Mouse (Mus musculus): ENCODE results near the gene Ank2.

Ank2 gene

DNA sequence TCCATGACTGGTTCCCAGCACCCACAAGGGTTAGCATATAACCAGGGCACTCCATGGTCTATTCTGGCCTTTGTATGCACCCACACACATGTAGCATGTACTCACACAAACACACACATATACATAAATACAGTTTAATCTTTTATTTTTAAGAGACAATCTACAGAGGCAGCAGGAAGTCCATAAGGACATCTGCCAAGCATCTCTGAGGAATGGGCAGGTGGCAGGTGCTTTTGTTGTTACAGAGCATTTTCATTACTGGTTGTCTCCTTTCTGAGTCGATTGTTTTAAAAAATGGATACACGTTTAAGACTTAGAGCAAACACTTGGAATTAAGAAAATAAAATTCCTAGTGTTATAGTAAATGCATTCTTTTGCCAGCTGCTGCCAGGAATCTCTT lies 390.7 kb downstream of the Ank2 start:
- DNase-seq, result no peak

DNA sequence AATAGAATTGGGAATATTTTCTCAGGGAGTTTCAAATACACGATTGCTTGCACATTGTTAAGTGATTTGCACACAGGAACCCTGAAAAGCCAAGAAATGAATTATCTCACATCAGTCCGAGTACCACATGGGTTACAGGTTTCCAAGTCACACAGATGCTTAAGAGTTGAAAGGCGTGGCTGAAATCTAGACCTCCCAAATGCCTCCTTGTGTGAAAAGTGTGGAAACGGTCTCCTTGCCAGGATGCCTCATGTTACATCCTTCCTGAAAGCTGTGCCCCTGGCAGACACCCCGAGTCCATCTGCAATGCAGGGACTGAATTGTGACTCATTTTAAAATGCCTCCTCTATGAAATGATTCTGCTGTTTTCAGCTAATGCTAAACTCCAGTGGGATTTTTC lies 391.9 kb downstream of the Ank2 start:
- no peak for DNase-seq

DNA sequence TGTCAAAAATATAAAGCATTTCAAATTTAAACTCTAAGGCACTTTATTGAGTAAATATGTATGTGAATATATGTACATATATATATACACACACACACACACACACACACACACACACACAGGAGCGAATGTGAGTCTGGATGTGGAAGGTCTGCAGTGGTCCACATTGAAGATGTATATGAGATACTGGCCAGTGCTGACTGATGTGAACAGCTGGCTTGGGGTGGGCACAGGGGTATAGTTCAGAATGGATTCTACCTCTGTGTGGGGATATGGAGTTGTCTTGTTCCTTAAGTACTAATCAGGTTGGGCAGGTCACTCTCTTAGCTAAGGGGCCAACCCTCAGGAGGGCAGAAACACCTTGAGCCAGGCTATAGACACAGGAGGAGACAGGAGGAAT lies 397.8 kb downstream of the Ank2 start:
- no peak for DNase-seq

DNA sequence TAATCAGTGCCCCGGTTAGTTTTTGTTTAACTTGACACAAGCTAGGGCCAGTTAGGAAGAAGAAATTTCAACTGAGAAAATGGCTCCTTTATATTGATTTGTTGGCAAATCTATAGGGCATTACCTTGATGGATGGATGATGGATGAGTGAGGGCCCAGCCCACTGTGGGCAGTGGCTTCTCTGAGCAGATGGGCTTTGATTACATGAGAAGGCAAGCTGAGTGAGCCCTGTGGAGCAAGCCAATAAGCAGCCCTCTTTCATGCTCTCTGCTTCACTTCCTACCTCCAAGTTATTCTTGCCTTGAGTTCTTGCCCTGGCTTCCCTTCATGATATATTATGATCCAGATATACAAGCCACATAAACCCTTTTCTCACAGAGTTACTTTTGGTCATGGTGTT lies 401.4 kb downstream of the Ank2 start:
- no peak for DNase-seq

DNA sequence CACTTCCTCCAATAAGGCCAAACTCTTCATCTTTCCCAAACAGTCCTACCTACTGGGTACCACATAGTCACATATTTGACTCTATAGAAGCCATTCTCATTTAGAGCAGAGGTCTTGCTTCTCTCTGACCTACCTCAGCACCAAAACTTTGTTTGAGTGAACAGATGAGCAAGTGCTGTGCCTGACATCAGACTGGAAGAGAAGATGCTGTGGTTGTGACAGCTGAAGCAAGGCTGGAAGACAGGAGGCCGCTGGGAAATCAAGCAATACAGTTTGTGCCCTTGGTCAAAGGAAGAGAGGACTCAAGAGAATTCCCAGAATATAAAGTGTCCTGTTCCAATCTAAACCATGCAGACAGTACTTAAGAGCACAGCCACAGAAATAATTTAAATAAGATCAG lies 402.0 kb downstream of the Ank2 start:
- DNase-seq, result no peak

DNA sequence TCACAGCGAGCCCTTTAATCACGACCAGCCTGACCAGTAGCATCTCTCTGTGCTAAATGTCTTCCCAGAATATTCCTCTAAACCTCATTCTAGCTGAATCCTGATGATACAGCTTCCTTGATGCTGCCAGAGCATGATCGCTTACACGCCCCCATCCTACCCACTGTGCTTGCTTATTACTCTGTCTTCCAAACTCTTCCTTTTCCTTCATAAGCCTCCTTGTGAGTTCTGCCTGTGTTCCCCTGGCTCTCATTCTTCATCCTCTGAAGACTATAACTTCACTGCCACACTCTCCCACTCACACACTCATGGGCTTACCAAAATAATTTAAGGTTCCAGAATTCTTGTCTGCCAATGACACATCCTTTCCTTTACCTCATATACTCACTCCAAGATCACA lies 405.5 kb downstream of the Ank2 start:
- DNase-seq, result no peak

DNA sequence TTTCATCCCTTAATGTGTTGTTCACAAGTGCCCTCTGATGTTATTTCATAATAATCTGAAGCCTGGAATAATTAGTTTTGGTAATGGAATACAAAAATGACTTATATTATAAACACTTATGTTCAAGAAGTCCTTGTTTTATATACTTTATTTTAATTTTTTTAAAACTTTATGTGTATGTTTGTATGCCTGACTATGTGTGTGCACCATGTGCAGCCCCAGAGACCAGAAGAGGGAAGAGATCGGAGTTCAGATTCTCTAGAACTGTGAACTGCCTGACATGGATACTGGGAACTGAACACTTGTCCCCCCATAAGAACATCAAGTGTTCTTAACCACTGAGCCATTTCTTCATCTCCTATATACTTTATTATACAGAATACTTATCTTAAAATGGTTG lies 411.6 kb downstream of the Ank2 start:
- DNase-seq, result no peak

DNA sequence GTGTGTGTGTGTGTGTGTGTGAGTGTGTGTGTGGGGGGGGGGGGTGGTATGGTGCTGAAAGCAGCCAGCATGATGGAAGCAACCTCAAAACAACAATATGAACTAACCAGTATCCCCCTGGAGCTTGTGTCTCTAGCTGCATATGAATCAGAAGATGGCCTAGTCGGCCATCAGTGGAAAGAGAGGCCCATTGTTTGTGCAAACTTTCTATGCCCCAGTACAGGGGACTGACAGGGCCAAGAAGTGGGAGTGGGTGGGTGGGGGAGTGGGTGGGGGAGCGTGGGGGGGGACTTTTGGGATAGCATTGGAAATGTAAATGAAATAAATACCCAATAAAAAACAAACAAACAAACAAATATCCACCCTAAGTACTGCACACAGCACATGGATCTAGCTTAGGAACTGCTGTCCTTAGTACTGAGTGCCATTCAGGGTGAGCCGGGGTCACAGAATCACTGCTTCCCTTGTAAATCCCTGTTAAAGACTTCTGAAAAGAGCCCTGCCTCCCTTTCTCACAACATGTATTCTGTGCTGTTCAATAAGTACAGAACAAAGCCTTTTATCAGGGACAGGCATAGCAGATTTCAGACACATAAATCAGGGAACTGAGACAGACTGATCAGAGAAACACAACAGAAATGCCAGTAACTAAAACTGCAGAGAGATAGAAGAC lies 412.2 kb downstream of the Ank2 start:
- no peak for DNase-seq

DNA sequence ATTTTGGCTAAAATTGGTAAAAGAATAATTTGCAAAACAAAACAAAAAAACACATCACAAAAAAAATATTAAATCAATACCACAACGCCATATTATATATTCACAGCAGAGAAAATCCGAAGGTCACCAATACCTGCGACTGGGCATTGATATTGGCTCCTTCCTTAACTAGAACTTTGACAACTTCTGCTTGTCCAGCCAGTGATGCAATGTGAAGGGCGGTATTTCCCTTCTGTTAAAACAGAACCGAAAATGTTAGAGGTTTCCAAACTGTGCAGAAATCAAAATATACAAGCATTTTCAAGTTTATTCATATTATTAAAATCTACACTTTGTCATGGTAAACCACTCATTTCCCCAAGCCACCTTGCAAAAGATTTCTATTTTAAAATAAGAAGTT lies 421.8 kb downstream of the Ank2 start:
- no peak for DNase-seq

DNA sequence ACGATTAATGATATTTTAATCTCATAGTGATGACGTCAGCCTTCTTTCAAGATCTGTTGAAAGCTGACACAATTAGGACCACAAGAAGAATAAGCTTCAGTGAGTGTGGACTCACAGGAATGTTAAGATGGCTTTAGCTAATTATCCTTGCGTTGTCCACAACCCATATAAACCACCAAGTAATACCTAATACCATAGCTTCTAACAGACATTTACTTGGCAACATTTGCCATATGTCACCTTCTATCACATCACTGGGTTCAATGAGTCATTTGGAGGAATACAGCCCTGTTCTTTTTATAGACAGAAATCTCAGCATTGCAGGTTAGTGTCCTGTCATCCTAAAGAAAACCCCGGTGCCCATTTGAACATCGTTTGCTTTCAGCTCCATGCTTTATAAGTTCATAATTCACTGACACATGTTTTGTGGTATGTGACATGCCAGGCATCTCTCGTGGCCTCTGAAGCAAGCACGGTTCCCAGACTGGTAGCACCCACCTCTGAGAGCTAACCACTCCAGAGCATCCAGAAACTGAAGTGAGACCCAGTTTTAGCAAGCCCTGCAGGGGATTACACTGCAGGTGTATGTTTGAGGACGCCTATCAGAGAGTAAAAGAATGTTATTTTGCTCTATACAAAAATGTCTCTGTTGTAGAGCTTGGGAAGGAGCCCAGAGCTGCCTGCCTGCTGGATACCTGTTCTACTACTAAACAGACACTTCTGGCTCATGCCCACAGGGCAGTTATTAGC lies 423.4 kb downstream of the Ank2 start:
- no peak for DNase-seq

DNA sequence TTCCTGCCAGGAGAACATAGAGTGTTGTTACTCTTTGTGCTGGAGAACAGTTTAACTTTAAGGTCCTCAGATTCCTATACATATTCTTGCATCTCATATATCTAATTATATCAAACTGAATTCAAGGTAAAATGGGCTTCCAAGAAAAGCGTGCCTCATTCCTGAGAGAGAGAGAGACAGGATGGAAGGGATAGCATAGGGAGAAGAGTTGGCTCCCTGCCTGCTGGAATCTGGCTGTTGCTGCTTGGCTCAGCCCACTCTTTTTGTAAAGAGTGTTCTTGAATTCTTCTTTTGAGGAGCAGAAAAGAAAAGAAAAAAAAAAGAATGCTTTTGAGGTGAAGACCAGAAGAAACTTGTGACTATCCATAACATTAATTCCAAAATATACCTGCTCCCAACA lies 427.7 kb downstream of the Ank2 start:
- DNase-seq, result no peak

DNA sequence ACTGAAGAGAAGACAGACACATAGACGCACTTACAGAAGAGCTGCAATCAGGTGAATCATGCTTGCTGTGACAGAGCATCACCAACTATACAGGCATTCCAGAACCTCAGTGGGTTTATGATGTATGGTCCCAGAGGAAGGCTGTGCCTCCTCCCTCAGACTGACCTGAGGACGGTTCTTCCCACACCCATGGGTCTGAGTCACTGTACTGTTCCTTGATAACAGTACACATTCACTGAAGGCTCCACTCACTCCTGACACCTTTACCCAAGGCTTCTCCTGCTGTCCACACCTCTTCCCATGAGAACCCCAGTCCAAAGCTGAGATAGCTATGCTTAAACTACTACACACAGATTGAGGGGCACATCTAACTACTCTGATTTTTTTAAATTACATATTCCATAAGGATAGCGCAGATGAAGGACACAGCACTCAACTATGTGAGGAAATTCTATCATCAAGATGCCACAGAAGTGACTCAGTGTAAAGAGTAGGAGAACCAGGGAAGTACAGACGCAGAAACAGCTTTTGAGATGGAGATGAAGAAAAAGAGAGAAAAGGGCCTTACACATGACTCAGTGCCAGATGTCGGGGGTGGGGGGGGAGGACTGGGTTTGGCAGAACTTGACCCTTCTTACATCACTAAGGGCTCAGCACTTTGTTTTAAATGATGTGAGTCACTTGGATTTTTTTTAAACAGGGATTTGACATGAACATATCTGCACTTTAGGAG lies 435.3 kb downstream of the Ank2 start:
- no peak for DNase-seq

DNA sequence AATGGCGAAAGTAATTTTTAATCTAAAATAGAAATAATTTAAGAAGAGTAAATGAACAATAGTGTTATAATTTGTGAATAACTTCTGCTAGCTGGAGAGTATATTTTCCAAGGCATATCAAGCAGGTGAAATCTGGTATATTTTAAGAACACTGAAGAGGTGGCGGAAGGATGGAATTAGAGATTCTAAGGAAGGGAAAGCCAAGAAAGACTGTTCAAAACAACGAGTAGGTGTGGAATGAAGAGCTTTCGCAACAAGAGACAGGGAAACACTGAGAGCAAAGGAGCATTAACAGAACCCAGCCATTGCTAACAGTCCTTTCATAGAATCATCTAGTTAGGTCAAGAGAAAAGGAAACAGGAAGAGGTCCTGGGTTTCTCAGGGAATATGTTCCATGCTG lies 439.5 kb downstream of the Ank2 start:
- DNase-seq, result no peak

DNA sequence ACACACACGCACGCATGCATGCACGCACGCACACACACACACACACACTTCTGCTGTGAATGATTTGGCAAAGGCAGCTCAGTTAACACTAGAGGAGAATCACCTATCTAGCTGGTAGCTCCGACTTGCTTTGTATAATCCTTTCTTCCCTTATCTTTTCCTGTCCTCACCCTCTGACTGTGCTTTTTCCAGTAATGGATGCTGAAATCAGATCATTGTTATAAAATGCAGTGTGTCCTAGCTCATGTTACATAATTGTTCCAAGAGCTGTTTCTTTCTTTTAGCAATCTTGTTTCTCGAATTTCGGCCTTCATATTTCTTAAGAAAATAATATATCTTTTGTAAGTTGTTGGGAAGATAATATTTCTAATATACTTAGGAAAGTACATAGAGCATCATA lies 457.9 kb downstream of the Ank2 start:
- no peak for DNase-seq

DNA sequence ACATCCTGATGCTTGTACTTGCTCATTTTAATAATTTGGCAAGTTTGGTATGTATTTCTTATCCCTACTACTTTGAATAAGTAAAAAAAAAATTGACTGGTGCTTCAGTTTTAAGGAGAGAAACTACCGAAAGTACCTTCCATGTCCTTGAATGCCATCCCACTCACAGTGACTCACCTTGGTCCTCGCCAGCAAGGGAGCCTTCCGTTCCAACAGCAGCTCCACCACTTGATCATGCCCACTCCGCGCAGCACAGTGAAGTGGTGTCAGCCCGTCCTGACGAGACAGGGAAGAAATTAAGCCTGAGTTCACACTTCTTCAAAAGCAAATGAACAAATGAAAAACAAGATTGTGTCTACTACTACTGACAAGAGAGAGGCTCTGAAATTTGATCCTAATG lies 460.6 kb downstream of the Ank2 start:
- no peak for DNase-seq

DNA sequence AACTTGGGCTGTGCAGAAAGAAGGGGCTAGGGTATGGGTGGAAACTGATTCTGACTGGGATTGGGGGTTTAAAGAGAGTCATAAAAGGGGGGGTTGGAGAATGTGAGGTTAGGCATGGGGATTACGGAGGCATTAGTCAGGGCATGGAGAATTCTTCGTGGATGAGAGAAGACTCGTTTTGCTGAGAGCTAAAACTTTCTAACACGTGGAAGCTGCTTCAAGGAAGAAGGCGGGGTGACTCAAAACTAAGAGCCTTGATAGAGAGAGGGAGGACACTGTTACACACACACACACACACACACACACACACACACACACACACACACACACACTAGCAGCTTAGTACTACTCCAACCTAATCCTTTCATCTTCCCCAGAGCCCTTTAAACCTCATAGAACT lies 463.0 kb downstream of the Ank2 start:
- DNase-seq, result no peak

DNA sequence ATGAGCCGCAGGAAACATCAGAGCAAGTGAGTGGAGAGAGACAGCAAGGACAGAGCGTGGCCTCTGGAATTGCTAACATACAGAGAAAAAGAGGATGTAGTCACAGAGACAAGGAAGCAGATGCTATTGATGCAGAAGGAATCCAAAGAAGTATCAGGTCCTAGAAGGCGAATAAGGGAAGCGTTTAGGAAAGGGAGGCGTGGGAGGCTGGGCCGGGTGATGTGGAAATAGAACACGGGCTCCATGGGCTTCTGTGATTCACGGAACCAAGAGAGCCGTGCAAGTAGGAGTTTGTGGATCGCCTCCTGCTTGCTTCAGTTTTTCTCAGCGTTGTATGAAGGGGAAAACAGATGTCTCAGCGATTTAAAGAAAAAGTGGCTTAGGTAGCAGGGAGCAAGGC lies 463.6 kb downstream of the Ank2 start:
- DNase-seq, result no peak

DNA sequence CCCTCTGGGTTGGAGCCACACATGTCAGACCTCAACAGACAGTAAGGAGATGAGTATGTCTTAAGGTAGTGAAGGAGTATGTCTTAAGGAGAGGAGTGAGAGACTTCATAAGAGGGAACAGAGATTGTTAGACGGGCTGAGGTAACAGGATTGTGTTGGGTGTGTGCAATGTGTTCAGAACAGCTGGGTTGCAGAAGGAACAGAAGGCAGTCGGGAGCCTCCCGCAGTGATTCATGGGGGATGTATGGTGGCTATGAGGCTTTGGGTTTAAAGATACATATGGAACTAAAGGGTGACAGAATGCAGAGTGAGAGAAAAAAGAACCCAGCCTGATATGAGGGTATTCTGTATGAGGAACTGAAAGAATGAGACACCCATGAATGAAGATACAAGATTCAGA lies 464.2 kb downstream of the Ank2 start:
- DNase-seq, result no peak

DNA sequence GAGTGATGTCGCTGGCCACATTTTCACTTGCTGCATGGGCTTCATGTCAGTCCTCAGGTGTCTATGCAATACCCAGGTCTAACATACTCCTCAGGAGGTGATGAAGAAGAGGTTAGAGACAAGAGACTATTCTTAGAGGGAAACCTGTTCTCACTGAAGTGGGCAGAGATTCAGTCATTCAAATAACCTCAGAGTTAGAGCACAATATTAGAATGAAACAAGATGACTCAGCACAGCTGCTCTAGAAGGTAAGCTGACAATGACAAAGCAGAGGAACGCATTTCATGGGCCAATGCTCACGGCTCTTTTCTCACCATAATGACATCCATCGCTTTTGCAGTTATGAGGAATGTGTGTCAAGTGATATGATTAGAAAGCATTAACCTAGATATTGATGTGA lies 475.2 kb downstream of the Ank2 start:
- no peak for DNase-seq

DNA sequence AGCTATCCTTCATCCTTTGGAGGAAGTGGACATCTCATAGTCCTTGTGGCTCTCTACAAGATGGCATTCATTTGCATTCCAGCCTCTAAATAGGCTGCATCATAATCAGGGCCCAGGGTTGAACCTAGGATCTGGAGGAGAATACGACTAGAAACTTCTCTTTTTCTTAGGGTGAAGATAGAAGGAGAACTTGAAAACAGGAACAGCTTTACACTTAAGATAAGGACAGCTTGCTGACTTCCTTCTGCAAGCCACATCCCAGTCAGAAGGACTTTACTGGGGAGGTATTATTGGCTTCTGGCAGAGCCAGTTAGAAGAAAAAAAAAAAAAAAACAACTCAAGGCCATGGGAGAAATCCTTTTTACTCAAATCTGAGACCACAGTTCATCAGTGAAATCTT lies 479.0 kb downstream of the Ank2 start:
- no peak for DNase-seq

DNA sequence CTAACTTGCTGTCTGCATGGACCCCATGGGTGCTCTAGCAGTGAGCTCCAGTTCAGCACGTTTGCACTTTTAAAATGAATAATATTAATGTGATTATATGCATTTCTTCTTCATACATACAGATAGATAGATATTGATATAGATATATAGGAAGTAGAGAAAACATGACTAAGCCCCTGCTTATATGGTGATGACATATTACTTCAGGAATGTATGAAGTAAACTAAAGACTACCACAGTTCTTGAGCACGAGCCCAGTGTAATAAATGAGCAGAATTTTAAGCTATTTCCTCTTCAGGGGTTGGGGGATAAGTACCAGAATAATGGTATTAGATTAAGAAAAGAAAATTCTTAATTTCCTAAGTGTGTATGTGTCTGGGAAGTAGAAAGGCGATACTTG lies 479.4 kb downstream of the Ank2 start:
- no peak for DNase-seq

DNA sequence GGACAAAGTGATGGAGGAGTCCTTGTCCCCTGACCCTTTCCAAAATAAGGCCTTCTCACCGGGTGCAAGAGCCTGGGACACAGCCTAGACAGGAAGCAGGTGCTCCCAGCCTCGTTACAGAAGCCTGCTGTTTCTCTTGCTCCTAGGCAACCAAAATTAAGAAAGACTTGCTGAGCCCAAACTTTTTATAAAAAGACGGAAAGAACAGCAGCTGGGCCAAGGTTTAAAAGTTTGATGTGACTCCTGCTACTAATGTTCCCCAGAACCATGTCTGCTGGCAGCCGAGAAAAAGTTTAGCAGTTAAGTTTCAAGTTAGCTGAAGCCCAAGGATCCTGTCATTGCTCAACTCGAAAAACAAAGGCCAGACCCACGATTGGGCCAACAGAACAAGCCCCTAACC lies 480.0 kb downstream of the Ank2 start:
- no peak for DNase-seq

DNA sequence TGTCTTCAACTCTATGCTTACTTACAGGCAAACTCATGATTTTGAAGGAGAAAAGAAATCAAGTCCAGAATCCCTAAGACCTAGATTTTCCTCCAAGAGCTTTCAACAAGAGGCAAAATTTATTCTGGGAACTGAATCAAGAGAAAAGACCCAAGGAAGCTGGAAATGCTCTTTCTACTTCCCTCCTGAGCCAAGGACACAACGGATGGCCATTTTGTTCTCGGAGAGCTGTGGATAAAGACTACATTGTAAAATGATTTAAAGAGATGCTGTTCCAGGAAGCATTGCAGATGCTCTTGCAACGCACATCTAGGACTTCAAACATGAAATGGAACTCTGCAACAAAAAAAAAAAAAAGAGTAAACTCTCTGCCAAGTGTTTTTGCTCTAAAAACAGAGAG lies 481.6 kb downstream of the Ank2 start:
- no peak for DNase-seq

DNA sequence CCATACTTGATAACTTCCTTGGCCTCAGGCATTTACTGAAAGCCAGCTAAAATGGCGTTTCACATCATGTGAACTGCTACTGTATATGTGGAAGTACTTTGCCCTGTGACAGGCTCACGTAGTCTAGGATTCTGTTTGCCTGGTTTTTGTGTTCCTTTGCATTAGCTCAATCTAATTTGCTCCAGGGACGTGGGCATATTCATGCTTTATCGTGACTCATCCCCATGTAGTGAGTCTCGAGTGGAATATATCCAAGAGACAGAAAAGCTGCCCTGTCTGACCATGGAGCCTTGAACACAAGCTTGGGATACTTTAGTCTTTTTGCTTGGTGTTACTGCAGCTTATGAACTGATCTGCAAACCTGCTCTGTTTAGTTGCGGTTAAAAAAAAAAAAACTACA lies 483.6 kb downstream of the Ank2 start:
- no peak for DNase-seq
